Mouse (Mus musculus) retina, embryonic 14.5 days (tissue): ENCODE results near the gene Zfp644.
A peak's percentile ranks its signal among the peaks of the same experiment; 100 is the strongest.

Source experiments
- DNase-seq: peaks from one replicate; pipeline ENCODE4 v3.0.0-alpha.2; 2015; ENCODE audit warnings: low spot score

The Zfp644 gene

GRCm38 (mm10) chr5:106660867-106661266, 36.2 kb downstream of the Zfp644 start:
- no peak for DNase-seq

- no peak for DNase-seq
Measured at GRCm38 (mm10) chr5:106652790-106653328, 44.2 kb downstream of the Zfp644 start.

- no peak for DNase-seq
Measured at GRCm38 (mm10) chr5:106652220-106652753, 44.8 kb downstream of the Zfp644 start.

GRCm38 (mm10) chr5:106649995-106650394, 47.1 kb downstream of the Zfp644 start:
- DNase-seq = no peak

- DNase-seq = peak; percentile 58
Measured at GRCm38 (mm10) chr5:106649441-106649840, 47.6 kb downstream of the Zfp644 start.

GRCm38 (mm10) chr5:106643434-106643833, 53.7 kb downstream of the Zfp644 start:
- no peak for DNase-seq

DNA sequence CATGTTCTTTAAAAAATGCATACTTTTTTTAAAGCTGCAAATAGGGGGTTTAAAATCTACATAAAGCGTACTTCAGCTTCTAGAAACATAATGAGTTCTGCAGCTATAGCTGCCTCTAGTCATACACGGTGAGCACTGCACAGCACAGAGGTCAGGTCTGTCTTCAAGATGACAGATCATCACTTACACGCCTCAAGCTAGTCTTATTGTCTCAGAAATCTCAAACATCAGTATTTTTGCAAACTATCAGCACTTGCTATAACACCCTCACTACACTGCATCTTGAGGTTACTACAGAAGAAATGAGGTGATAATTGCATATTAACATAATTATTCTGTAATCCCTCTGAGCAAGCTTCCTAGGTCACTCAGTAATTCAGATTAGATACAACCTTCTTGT, 55.2 kb downstream of the Zfp644 start:
- no peak for DNase-seq

DNA sequence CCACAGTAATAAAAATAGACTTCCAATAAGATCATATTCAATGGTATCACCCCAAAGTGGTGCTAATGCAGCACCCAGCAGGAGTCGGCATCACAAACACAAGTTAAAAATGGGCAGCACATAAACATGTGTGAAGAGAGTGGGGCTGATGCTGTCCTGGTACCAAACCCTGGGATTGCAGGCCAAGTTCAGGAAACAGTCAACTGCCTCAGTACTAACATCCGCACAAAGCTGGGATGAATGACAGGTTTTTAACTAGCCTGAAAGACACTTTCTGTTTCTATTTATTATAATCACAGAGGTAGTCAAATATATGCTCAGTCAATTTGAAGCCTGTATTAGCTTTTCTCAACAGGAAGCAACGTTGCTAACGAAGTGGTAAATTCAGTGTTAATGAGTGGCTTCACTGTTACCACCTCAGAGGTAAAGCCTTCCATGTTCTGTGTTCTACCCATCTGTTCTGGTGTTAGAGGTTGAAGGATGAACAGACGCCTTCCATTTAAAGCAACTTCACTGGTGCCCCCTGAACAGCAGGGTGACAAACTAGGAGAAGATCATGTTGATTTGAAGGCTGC, 56.8 kb downstream of the Zfp644 start:
- no peak for DNase-seq

DNA sequence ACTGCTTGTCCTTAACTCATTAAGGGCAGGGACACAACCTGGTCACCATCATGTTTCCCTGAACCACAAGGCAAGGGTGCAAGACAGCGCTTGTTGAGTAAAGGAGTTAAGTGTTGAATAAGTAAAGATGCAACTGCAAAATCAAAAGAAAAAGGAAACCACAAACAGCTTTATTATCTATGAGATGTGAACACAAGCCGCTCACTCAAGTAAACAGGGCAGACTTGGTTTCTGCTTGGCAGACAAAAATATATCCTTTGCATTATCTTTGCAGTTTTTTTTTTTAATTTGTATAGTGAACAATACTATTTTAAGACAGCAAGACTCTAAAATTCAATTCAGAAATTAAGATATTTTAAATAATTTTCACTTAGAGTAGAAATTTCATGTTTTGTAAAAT, 57.5 kb downstream of the Zfp644 start:
- no peak for DNase-seq

GRCm38 (mm10) chr5:106636423-106636946, 60.6 kb downstream of the Zfp644 start:
- no peak for DNase-seq

GRCm38 (mm10) chr5:106628369-106629149, 68.5 kb downstream of the Zfp644 start:
- no peak for DNase-seq

DNA sequence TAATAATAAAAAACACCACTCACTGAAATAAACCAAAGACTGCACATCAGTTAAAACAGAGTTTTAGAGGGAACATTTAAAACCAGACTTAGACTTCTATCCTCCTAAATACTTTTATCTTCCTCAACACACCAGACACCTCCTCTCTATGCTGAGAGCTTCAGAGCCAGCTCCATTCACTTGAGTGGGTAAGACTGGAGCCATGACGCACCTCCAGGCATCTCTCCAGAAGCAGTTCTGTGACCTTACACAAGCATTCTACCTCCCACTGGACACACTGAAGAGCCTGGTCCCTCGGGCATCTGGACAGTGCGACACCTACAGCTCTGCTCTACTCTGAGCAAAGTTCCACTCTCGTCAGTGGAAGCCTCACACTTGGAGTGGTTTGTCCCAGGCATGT, 73.8 kb downstream of the Zfp644 start:
- DNase-seq = no peak

- no peak for DNase-seq
Measured at GRCm38 (mm10) chr5:106622193-106622592, 74.9 kb downstream of the Zfp644 start.

DNA sequence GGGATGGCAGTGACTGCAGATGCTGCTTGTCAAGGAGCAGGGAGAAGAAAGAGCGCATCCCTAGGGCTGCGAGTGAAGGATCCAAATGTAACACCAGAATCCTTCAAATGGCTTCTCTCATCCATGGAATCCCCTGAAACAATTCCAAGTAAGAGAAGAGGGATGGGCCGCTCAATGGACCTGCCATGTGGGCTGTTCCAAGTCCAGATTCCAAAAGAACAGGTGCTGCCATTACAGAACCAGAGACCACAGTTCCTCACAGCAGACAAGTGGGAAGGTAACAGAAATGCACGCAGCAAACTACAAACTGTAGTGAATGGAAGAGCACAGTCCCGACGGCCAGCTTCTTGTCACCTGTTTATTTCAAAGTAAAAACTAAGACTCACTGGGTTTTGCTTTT, 76.6 kb downstream of the Zfp644 start:
- no peak for DNase-seq

DNA sequence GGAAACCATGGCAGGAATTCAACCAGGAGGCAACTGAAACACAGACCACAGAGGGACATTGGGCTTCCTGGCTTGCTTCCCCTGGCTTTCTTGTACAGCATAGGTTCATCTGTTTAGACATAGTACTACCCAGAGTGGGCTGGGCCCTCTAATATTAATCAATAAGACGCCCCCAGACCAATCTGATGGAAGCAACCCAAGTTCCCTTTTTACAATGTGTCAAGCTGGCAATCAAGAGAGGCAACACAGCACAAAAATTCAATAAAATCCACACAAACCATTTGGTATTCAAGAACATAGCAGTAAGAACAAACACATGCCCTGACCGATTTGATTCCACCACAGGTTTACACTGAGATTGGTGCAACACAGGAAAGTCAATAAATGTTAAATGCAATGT, 82.1 kb downstream of the Zfp644 start:
- no peak for DNase-seq

DNA sequence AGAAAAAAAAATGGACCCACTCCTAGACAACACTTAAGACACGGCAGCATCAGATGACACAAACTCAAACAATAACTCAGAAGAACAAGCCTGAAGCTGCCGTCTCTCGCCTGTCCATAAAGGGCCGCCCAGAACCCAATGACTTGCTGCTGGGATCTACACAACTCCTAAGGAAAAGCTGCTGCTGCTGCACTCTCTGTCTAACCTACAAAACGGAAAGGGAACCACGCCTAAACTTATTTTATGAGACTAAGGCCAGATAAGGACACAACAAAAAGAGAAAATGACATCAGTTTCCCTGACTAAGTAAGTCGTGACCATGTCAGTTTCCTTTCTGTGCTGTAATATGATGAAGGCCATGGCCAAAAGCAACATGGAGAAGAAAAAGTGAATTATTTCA, 82.5 kb downstream of the Zfp644 start:
- DNase-seq = no peak

GRCm38 (mm10) chr5:106612151-106612550, 84.9 kb downstream of the Zfp644 start:
- no peak for DNase-seq

DNA sequence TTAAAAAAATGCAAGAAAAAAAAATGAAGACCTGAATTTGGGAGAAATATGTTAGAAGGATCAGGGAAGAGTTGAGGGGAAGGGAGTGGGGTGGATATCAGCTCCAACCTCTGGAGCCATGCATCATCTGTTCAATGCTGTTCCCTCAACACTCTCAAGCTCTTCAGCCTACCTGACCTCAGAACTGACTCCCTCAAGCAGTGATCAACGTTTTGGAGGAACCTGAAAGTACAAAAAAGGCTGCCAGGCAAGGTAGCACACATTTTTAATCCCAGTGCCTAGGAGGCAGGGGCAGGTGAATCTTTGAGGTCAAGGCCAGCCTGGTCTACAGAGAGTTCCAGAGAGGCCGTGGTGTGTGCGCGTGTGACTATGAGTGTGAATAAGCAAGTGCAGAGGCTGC, 88.3 kb downstream of the Zfp644 start, which contains the start of gene Gm17304:
Gene Gm17304, plus strand, starts transcription at position 301 of the 400 bp plus-strand sequence.
- DNase-seq = no peak

DNA sequence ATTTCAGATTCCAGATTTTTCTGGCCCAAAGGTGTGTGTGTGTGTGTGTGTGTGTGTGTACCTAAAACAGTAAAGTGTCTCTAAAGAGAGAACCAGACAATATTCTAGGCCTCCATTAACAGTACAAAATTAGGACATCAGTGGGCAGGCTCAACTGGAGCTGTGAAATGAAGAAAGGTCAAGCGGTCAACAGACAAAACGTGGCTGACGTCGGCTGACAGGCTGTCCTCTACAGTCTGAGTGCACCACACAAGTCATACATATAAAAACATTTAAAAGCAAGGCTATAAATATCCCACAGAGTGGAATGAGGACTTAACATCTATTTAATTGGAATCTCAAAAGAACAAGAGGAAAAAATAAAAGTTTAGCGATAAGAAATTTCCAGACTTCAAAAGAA, 90.0 kb downstream of the Zfp644 start:
- no peak for DNase-seq

DNA sequence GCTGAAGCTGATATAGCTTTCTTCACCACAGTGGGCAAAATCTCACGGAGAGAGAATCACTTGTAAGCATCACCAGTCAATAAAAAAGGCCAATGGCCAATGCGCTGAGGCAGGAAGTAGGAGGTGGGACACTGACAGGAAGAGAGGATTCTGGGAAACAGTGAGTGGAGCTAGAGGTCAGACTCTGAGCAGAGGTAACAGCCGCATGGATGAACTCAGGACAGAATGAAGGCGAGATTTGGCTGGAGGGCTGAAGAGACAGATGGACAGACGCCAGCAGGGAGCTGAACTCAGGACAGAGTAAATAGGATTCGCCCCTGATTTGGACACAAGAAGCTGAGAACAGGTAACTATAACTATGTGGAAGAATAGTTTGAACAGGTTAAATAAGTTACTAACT, 92.0 kb downstream of the Zfp644 start:
- DNase-seq = no peak

GRCm38 (mm10) chr5:106604381-106604780, 92.7 kb downstream of the Zfp644 start:
- no peak for DNase-seq

DNA sequence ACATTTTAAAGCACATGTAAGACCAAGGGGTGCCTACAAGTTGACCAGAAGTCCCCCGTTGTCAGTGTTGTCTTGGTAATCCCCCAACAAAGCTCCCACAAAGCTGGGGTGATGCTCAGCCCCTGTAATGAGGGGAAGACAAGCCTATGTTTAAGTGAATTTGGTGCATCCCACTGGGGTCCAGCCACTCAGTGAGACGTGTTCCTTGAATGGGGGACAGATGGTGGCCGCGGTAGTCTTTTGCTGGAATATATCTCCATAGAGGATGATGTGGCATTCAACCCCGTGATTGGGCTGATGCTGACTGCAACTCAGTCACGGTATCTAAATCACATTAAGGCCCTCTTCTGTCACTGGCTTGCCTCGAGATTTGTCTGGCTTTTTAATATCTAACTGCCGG, 97.6 kb downstream of the Zfp644 start:
- no peak for DNase-seq

GRCm38 (mm10) chr5:106597472-106597871, 99.6 kb downstream of the Zfp644 start:
- DNase-seq = no peak
